Mouse (Mus musculus): ENCODE data around the gene Adgrg1.

DNA sequence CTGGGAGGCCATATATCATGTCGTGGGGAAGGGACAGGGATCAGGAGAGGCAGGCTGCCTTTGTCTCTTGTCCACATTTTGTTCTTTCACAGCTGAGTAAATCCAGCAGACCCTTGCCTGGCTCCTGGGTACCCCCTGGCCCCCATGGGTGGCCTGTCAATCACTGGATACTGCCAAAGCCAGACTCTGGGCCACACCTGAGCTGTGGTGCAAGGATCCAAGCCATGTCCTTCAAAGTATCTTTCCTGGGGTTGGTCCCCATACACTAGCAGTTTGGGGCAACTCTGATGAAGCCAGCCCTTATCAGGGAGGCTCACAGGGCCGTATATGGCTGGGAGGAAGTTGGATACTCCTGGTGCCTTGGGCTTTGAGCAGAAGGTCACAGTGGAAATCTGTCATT is 23.9 kb downstream of the Adgrg1 start:
- TF ChIP-seq POLR2A (IDR thresholded peaks at IDR 0.05; ENCODE audit: control insufficient read depth, extremely low read depth, insufficient read depth, low read length, poor library complexity) (no peak), CTCF (IDR thresholded peaks at IDR 0.05; ENCODE audit: borderline replicate concordance, control insufficient read depth, extremely low read depth, insufficient read depth, low read length, poor library complexity) (no peak)

All from thymus, adult 2 months (tissue).